Mouse (Mus musculus) stomach, postnatal 0 days (tissue): ENCODE measurements at regions not wholly inside any gene's neighbourhood (a gene's known extent, or its start where the extent isn't known, plus 50 kb on each side); places are given as distances from the start of the nearest gene placed in this dataset.

Experiments
- CTCF ChIP-seq: IDR thresholded peaks from 2 replicates; pipeline ENCODE4 v1.5.1; 2016; ENCODE audit warnings: antibody characterized with exemption, low read depth, mild to moderate bottlenecking, moderate library complexity
- EP300 ChIP-seq: optimal IDR thresholded peaks from 2 replicates; pipeline ENCODE3; 2016; ENCODE audit warnings: antibody characterized with exemption

GRCm38 (mm10) chr3:120875740-120876139 is 295.8 kb downstream of the Rwdd3 start:
- TF ChIP-seq EP300: no peak
- no peak for TF ChIP-seq CTCF
